Mouse (Mus musculus): ENCODE data around the gene Hsd3b7. TPM values are rescaled to one million over a fixed set of nuclear protein-coding genes. Genes with fewer than 3 reads are reported as not detected.
"Not testable (repeated sequence)": the region's sequence is repeated elsewhere in the genome, so short reads cannot be mapped to it uniquely, and the experiment has no call there.

Gene Hsd3b7
- polyA plus RNA-seq, 1 experiment from 2014 or later: 9.6 TPM

- H3K4me1 ChIP-seq (replicated peaks): peaks cover 30% of the 10 kb centered on the region
- H3K4me2 ChIP-seq: 0 out of 2 replicates have a peak overlapping the region, but pooled peaks have one; percentile 65
- 51% methylated on average over 13 of the region's 13 CpGs for WGBS
- ATAC-seq (ENCODE audit: low FRiP score): peak; percentile 40
- H3K27me3 ChIP-seq: no peaks in the 10 kb centered on the region
- peak overlapping the region; percentile 24; the same call in 1 of the 2 replicates for H3K27ac ChIP-seq
- no peak overlapping the region for H3K4me3 ChIP-seq
- H3K9ac ChIP-seq: no peak overlapping the region
- peaks cover 52% of the 10 kb centered on the region for H3K36me3 ChIP-seq
- no peaks in the 10 kb centered on the region for H3K9me3 ChIP-seq
Measured at GRCm38 (mm10) chr7:127768346-127768996, 31.9 kb upstream of the Hsd3b7 start.

GRCm38 (mm10) chr7:127768997-127769593 is 31.3 kb upstream of the Hsd3b7 start:
- Histone ChIP-seq H3K36me3 (peaks cover 46% of the 10 kb centered on the region), H3K27ac (peak overlapping the region; percentile 75), H3K9me3 (no peaks in the 10 kb centered on the region), H3K4me2 (peak overlapping the region; percentile 65), H3K4me1 (replicated peaks) (peaks cover 30% of the 10 kb centered on the region), H3K4me3 (peak overlapping the region; percentile 43), H3K9ac (peak overlapping the region; percentile 78), H3K27me3 (no peaks in the 10 kb centered on the region)
- ATAC-seq (ENCODE audit: low FRiP score): peak; percentile 82
- under 1% methylated on average over 16 of the region's 16 CpGs for WGBS

GRCm38 (mm10) chr7:127769651-127770038 is 30.8 kb upstream of the Hsd3b7 start, which contains the start of gene Orai3:
TSS of gene Orai3 (plus strand) at chr7:127769815.
- Histone ChIP-seq H3K36me3 (peaks cover 40% of the 10 kb centered on the region), H3K4me1 (replicated peaks) (peaks cover 30% of the 10 kb centered on the region), H3K9ac (peak within 1 kb of the TSS; percentile 78), H3K4me2 (peak within 1 kb of the TSS; percentile 65), H3K27ac (peak within 1 kb of the TSS; percentile 75), H3K27me3 (no peaks in the 10 kb centered on the region), H3K4me3 (peak within 1 kb of the TSS; percentile 43), H3K9me3 (no peaks in the 10 kb centered on the region)
- 0% methylated on average over 24 of the region's 24 CpGs for WGBS
- ATAC-seq (ENCODE audit: low FRiP score): peak; percentile 57; the same call in 1 of the 2 replicates

GRCm38 (mm10) chr7:127770039-127770905 is 30.1 kb upstream of the Hsd3b7 start:
- 5% methylated on average over 27 of the region's 27 CpGs for WGBS
- peak overlapping the region; percentile 43 for H3K4me3 ChIP-seq
- peak overlapping the region; percentile 65 for H3K4me2 ChIP-seq
- peak; percentile 18; the same call in 1 of the 2 replicates for ATAC-seq (ENCODE audit: low FRiP score)
- H3K9me3 ChIP-seq: no peaks in the 10 kb centered on the region
- H3K4me1 ChIP-seq (replicated peaks): peaks cover 30% of the 10 kb centered on the region
- peak overlapping the region; percentile 75 for H3K27ac ChIP-seq
- H3K27me3 ChIP-seq: no peaks in the 10 kb centered on the region
- H3K36me3 ChIP-seq: peaks cover 34% of the 10 kb centered on the region
- peak overlapping the region; percentile 78 for H3K9ac ChIP-seq

- H3K9me3 ChIP-seq: no peaks in the 10 kb centered on the region
- ATAC-seq (ENCODE audit: low FRiP score): no peak
- H3K27ac ChIP-seq: no peak overlapping the region
- H3K36me3 ChIP-seq: peaks cover 24% of the 10 kb centered on the region
- H3K27me3 ChIP-seq: no peaks in the 10 kb centered on the region
- peaks cover 35% of the 10 kb centered on the region for H3K4me1 ChIP-seq (replicated peaks)
- WGBS: 77% methylated on average over 5 of the region's 5 CpGs
- peak overlapping the region; percentile 65 for H3K4me2 ChIP-seq
- no peak overlapping the region for H3K4me3 ChIP-seq
- no peak overlapping the region for H3K9ac ChIP-seq
Measured at GRCm38 (mm10) chr7:127771262-127771661, 29.1 kb upstream of the Hsd3b7 start.

- no peak for ATAC-seq (ENCODE audit: low FRiP score)
- Histone ChIP-seq H3K4me2 (no peak overlapping the region), H3K27ac (no peak overlapping the region), H3K9me3 (no peaks in the 10 kb centered on the region), H3K36me3 (peaks cover 16% of the 10 kb centered on the region), H3K27me3 (no peaks in the 10 kb centered on the region), H3K4me3 (no peak overlapping the region), H3K4me1 (replicated peaks) (peaks cover 35% of the 10 kb centered on the region), H3K9ac (no peak overlapping the region)
- 87% methylated on average over 3 of the region's 3 CpGs for WGBS
Measured at GRCm38 (mm10) chr7:127772080-127772479, 28.3 kb upstream of the Hsd3b7 start.

GRCm38 (mm10) chr7:127772557-127772956 is 27.8 kb upstream of the Hsd3b7 start:
- Histone ChIP-seq H3K9me3 (no peaks in the 10 kb centered on the region), H3K27me3 (no peaks in the 10 kb centered on the region), H3K27ac (no peak overlapping the region), H3K36me3 (peaks cover 11% of the 10 kb centered on the region), H3K4me2 (no peak overlapping the region), H3K4me1 (replicated peaks) (peaks cover 35% of the 10 kb centered on the region), H3K9ac (no peak overlapping the region), H3K4me3 (no peak overlapping the region)
- 100% methylated on average over 1 of the region's 1 CpGs for WGBS
- no peak for ATAC-seq (ENCODE audit: low FRiP score)

- H3K27me3 ChIP-seq: no peaks in the 10 kb centered on the region
- H3K4me1 ChIP-seq (replicated peaks): peaks cover 37% of the 10 kb centered on the region
- no peak for ATAC-seq (ENCODE audit: low FRiP score)
- no peak overlapping the region for H3K27ac ChIP-seq
- 46% methylated on average over 9 of the region's 9 CpGs for WGBS
- H3K9ac ChIP-seq: peak overlapping the region; percentile 19; the same call in 1 of the 2 replicates
- H3K4me3 ChIP-seq: no peak overlapping the region
- H3K9me3 ChIP-seq: no peaks in the 10 kb centered on the region
- H3K4me2 ChIP-seq: no peak overlapping the region
- peaks cover 4% of the 10 kb centered on the region for H3K36me3 ChIP-seq
Measured at GRCm38 (mm10) chr7:127773664-127774384, 26.6 kb upstream of the Hsd3b7 start.

GRCm38 (mm10) chr7:127775837-127776236 is 24.6 kb upstream of the Hsd3b7 start:
- H3K9ac ChIP-seq: peak overlapping the region; percentile 91
- peaks cover 21% of the 10 kb centered on the region for H3K4me1 ChIP-seq (replicated peaks)
- H3K27ac ChIP-seq: peak overlapping the region; percentile 98
- not testable (repeated sequence) for ATAC-seq (ENCODE audit: low FRiP score); H3K27me3 ChIP-seq; H3K9me3 ChIP-seq
- peaks cover 19% of the 10 kb centered on the region for H3K36me3 ChIP-seq
- peak overlapping the region; percentile 82 for H3K4me2 ChIP-seq
- WGBS: 81% methylated on average over 7 of the region's 7 CpGs
- peak overlapping the region; percentile 84 for H3K4me3 ChIP-seq

GRCm38 (mm10) chr7:127776426-127776825 is 24.0 kb upstream of the Hsd3b7 start, which contains the start of gene Setd1a:
TSS of gene Setd1a (plus strand) at chr7:127776670.
- peak within 1 kb of the TSS; percentile 98 for H3K27ac ChIP-seq
- H3K36me3 ChIP-seq: peaks cover 25% of the 10 kb centered on the region
- under 1% methylated on average over 23 of the region's 23 CpGs for WGBS
- H3K27me3 ChIP-seq: no peaks in the 10 kb centered on the region
- peak within 1 kb of the TSS; percentile 84 for H3K4me3 ChIP-seq
- no peaks in the 10 kb centered on the region for H3K9me3 ChIP-seq
- peaks cover 20% of the 10 kb centered on the region for H3K4me1 ChIP-seq (replicated peaks)
- H3K9ac ChIP-seq: peak within 1 kb of the TSS; percentile 91
- peak; percentile 79 for ATAC-seq (ENCODE audit: low FRiP score)
- peak within 1 kb of the TSS; percentile 82 for H3K4me2 ChIP-seq

- 0% methylated on average over 56 of the region's 70 CpGs for WGBS
- H3K4me1 ChIP-seq (replicated peaks): peaks cover 20% of the 10 kb centered on the region
Measured at GRCm38 (mm10) chr7:127776878-127777473, 23.4 kb upstream of the Hsd3b7 start.

More at GRCm38 (mm10) chr7:127776878-127777473, 23.4 kb upstream of the Hsd3b7 start:
- Histone ChIP-seq H3K27ac (peak overlapping the region; percentile 98), H3K9me3 (no peaks in the 10 kb centered on the region), H3K4me3 (peak overlapping the region; percentile 84), H3K9ac (peak overlapping the region; percentile 91), H3K36me3 (peaks cover 31% of the 10 kb centered on the region), H3K27me3 (no peaks in the 10 kb centered on the region), H3K4me2 (peak overlapping the region; percentile 82)
- peak; percentile 94 for ATAC-seq (ENCODE audit: low FRiP score)
